Mouse (Mus musculus) small intestine, adult 2 months (tissue): ENCODE measurements around the gene Tap1.

Experiments used
- CTCF ChIP-seq: fragments of 200-500 bp; IDR thresholded peaks from 2 replicates; pipeline ENCODE4 v1.5.1; 2012; ENCODE audit warnings: low read depth, mild to moderate bottlenecking, control low read depth, inconsistent platforms, low read length, moderate library complexity, mixed read lengths; ENCODE audit not compliant: insufficient replicate concordance, insufficient read length; ENCODE audit errors: extremely low read depth
- POLR2A ChIP-seq: fragments of 200-500 bp; IDR thresholded peaks from 2 replicates; pipeline ENCODE4 v1.6.1; 2012; ENCODE audit warnings: low read depth, mild to moderate bottlenecking, control low read depth, inconsistent platforms, low read length, moderate library complexity

GRCm38 (mm10) chr17:34144960-34145371 lies 42.4 kb upstream of the Tap1 start:
- TF ChIP-seq POLR2A: no peak
- no peak for TF ChIP-seq CTCF
